Mouse (Mus musculus) embryonic fibroblast, embryonic 13.5 days (primary cell): ENCODE results near the gene Ccin. TPM values are rescaled to one million over a fixed set of nuclear protein-coding genes. Genes with fewer than 3 reads are reported as not detected.

Source experiments
- H3K27ac ChIP-seq: 2 replicates; pipeline ENCODE4 v1.5.1; 2012; ENCODE audit warnings: low read length, control low read depth, inconsistent platforms; ENCODE audit not compliant: insufficient read depth
- H3K4me1 ChIP-seq: 2 replicates; pipeline ENCODE4 v1.6.1; 2011; ENCODE audit warnings: low read length; ENCODE audit not compliant: control insufficient read depth, insufficient read depth
- H3K4me3 ChIP-seq: 2 replicates; pipeline ENCODE4 v1.5.1; 2011; ENCODE audit warnings: mild to moderate bottlenecking, control low read depth, low read length; ENCODE audit not compliant: insufficient read depth
- CTCF ChIP-seq: IDR thresholded peaks from 2 replicates; pipeline ENCODE4 v1.5.1; 2011; ENCODE audit warnings: mild to moderate bottlenecking, control low read depth, low read length, moderate library complexity, borderline replicate concordance; ENCODE audit not compliant: insufficient read depth
- POLR2A ChIP-seq: IDR thresholded peaks from 2 replicates; pipeline ENCODE4 v1.6.1; 2011; ENCODE audit warnings: low read depth, mild to moderate bottlenecking, control low read depth, low read length, moderate library complexity
- polyA plus RNA-seq: library from polyadenylated mRNA; stranded (reverse); fragments of >200 nt; gene quantifications from 2 replicates; pipeline ENCODE4 v1.2.4, GENCODE M21; 2011; ENCODE audit warnings: low read depth; ENCODE audit not compliant: missing spikeins, insufficient read length

Ccin gene
- polyA plus RNA-seq, 1 experiment = 0.26 TPM

GRCm38 (mm10) chr4:44028303-44029135 lies 45.2 kb downstream of the Ccin start:
- no peak for TF ChIP-seq POLR2A
- no peak for TF ChIP-seq CTCF
- Histone ChIP-seq H3K27ac (peak overlapping the region; percentile 76), H3K4me1 (no peaks in the 10 kb centered on the region), H3K4me3 (no peak overlapping the region)

GRCm38 (mm10) chr4:44029661-44030066 lies 46.4 kb downstream of the Ccin start:
- H3K4me1 ChIP-seq = no peaks in the 10 kb centered on the region
- TF ChIP-seq CTCF (no peak), POLR2A (no peak)
- no peak overlapping the region for H3K4me3 ChIP-seq

GRCm38 (mm10) chr4:44031521-44031920 lies 48.2 kb downstream of the Ccin start:
- no peak for TF ChIP-seq POLR2A
- TF ChIP-seq CTCF = no peak
- Histone ChIP-seq H3K27ac (no peak overlapping the region), H3K4me1 (no peaks in the 10 kb centered on the region), H3K4me3 (no peak overlapping the region)

More at GRCm38 (mm10) chr4:44029661-44030066, 46.4 kb downstream of the Ccin start:
- H3K27ac ChIP-seq = no peak overlapping the region

Other genes with a start within 250 kb of the Ccin start
- not detected in 2 replicates for gene Olfr159, start 212.5 kb upstream of the Ccin start, polyA plus RNA-seq
- gene Olfr156, start 159.6 kb upstream of the Ccin start, polyA plus RNA-seq = not detected in 2 replicates
- not detected in 2 replicates for gene Olfr157, start 143.3 kb upstream of the Ccin start, polyA plus RNA-seq
- not detected in 2 replicates for gene Olfr155, start 131.9 kb upstream of the Ccin start, polyA plus RNA-seq
- 18.5 and 25.1 TPM in 2 replicates for gene Reck, start 108.0 kb upstream of the Ccin start, polyA plus RNA-seq
- 177 and 225 TPM in 2 replicates for gene Glipr2, start 26.1 kb upstream of the Ccin start, polyA plus RNA-seq
- gene Clta, start 21.0 kb downstream of the Ccin start, polyA plus RNA-seq = 248 and 249 TPM in 2 replicates
- gene Gne, start 100.7 kb downstream of the Ccin start, polyA plus RNA-seq = 27.8 and 40.1 TPM in 2 replicates